Mouse (Mus musculus) gastrocnemius, postnatal 14 days (tissue): ENCODE data around the gene Lat. TPM values are rescaled to one million over a fixed set of nuclear protein-coding genes. Genes with fewer than 3 reads are reported as not detected.
"Not testable (repeated sequence)": the region's sequence is repeated elsewhere in the genome, so short reads cannot be mapped to it uniquely, and the experiment has no call there.

Experiments
- DNase-seq: peaks from one replicate; pipeline ENCODE4 v3.0.0; 2021; ENCODE audit warnings: mixed read lengths
- intact Hi-C: fragments of 180-260 bp; cut with DNase I; formaldehyde crosslinking; loops from one replicate; pipeline ENCODE4 v1.15.1; 2025; ENCODE audit warnings: low total_unique reads
- microRNA-seq, 2 experiments: library from miRNA; unstranded; fragments of <30 nt; microRNA quantifications; one replicate each; pipeline ENCODE4 v1.2.0; 2021
- total RNA-seq, 2 experiments: library from RNA; stranded (reverse); gene quantifications; 2 replicates each; pipeline ENCODE4 v1.2.3; 2021

Gene Lat
- total RNA-seq, 2 experiments from 2014 or later, result 0.25 to 0.33 TPM

GRCm38 (mm10) chr7:126345557-126345956, 23.8 kb downstream of the Lat start:
- intact Hi-C loops, result no loop called here
- no peak for DNase-seq

GRCm38 (mm10) chr7:126340896-126341295, 28.5 kb downstream of the Lat start:
- no peak for DNase-seq
- intact Hi-C loops, result no loop called here

- intact Hi-C loops, result no loop called here
- DNase-seq, result no peak
Measured at GRCm38 (mm10) chr7:126340206-126340618, 29.2 kb downstream of the Lat start.

- no peak for DNase-seq
- intact Hi-C loops, result no loop called here
Measured at GRCm38 (mm10) chr7:126339521-126339971, 29.8 kb downstream of the Lat start.

GRCm38 (mm10) chr7:126338906-126339305, 30.5 kb downstream of the Lat start:
- DNase-seq, result no peak
- intact Hi-C loops, result no loop called here

GRCm38 (mm10) chr7:126335556-126335955, 33.8 kb downstream of the Lat start:
- DNase-seq, result no peak
- intact Hi-C loops, result no loop called here

GRCm38 (mm10) chr7:126332691-126333090, 36.7 kb downstream of the Lat start:
- DNase-seq, result no peak
- intact Hi-C loops, result no loop called here

GRCm38 (mm10) chr7:126330693-126331092, 38.7 kb downstream of the Lat start:
- intact Hi-C loops, result no loop called here
- no peak for DNase-seq

- no peak for DNase-seq
- intact Hi-C loops, result loop anchor here (5.0 kb wide), 1 partner anchor 47 kb away; the partner anchor contains the start of gene Spns1
Measured at GRCm38 (mm10) chr7:126329907-126330645, 39.3 kb downstream of the Lat start.

GRCm38 (mm10) chr7:126328848-126329247, 40.5 kb downstream of the Lat start:
- not testable (repeated sequence) for DNase-seq
- intact Hi-C loops, result loop anchor here (5.0 kb wide), 1 partner anchor 48 kb away; the partner anchor contains the start of gene Spns1

GRCm38 (mm10) chr7:126325576-126326273, 43.6 kb downstream of the Lat start:
- intact Hi-C loops, result loop anchor here (5.0 kb wide), 1 partner anchor 52 kb away; the partner anchor contains the start of gene Spns1
- not testable (repeated sequence) for DNase-seq

- no peak for DNase-seq
- intact Hi-C loops, result loop anchor here (5.0 kb wide), 1 partner anchor 53 kb away; the partner anchor contains the start of gene Spns1
Measured at GRCm38 (mm10) chr7:126324791-126325190, 44.6 kb downstream of the Lat start.

GRCm38 (mm10) chr7:126323729-126324128, 45.6 kb downstream of the Lat start:
- peak; percentile 71 for DNase-seq
- intact Hi-C loops, result no loop called here

GRCm38 (mm10) chr7:126314273-126314672, 55.1 kb downstream of the Lat start:
- intact Hi-C loops, result no loop called here
- no peak for DNase-seq

Small RNA genes lying within 50 kb of the gene (microRNA-seq; reads per million reads assigned to microRNA genes)
- 0 reads per million in 2 experiments for gene Mir7058

Other genes starting within 250 kb of the Lat start
- gene Xpo6, start 169.1 kb downstream of the Lat start, total RNA-seq, result 10 to 100 TPM; 16.1 to 18.9 TPM
- gene Sbk1, start 97.0 kb downstream of the Lat start, total RNA-seq, result 10 to 100 TPM; 22.4 to 35.2 TPM
- 10 to 100 TPM; 21.5 to 26.4 TPM for gene Spns1, start 7.9 kb upstream of the Lat start, total RNA-seq
- 1 to 10 TPM; 2.1 to 2.6 TPM for gene Nfatc2ip, start 27.2 kb upstream of the Lat start, total RNA-seq
- gene Cd19, start 45.3 kb upstream of the Lat start, total RNA-seq, result under 1 TPM in 1 of 2 experiments, not detected in 1; 0.08 TPM
- gene Rabep2, start 59.2 kb upstream of the Lat start, total RNA-seq, result 10 to 100 TPM; 12.1 to 12.7 TPM
- gene Atp2a1, start 93.5 kb upstream of the Lat start, total RNA-seq, result over 10,000 TPM; 16,285 to 17,681 TPM
- gene Sh2b1, start 105.9 kb upstream of the Lat start, total RNA-seq, result 10 to 100 TPM; 47.1 to 47.6 TPM
- gene Tufm, start 117.8 kb upstream of the Lat start, total RNA-seq, result 100 to 1,000 TPM; 117 to 146 TPM
- 10 to 100 TPM; 31.1 to 32.4 TPM for gene Atxn2l, start 133.9 kb upstream of the Lat start, total RNA-seq
- 100 to 1,000 TPM; 135 to 136 TPM for gene Eif3c, start 196.8 kb upstream of the Lat start, total RNA-seq
- under 1 TPM; 0.55 to 0.88 TPM for gene Apobr, start 215.4 kb upstream of the Lat start, total RNA-seq
- gene Cln3, start 216.2 kb upstream of the Lat start, total RNA-seq, result 1 to 10 TPM; 6.5 to 7.6 TPM
- gene Il27, start 225.4 kb upstream of the Lat start, total RNA-seq, result not detected